Mouse (Mus musculus) left cerebral cortex, adult 9 months (tissue): ENCODE measurements at regions not wholly inside any gene's neighbourhood (a gene's known extent, or its start where the extent isn't known, plus 50 kb on each side); places are given as distances from the start of the nearest gene placed in this dataset.

Source experiments
- DNase-seq, 2 experiments: peaks; one replicate each; pipeline ENCODE4 v3.0.0; 2022; ENCODE audit warnings: low spot score in 2 of 2

- DNase-seq = no peak
Observed at GRCm38 (mm10) chr12:71622761-71623160, 208.1 kb upstream of the Daam1 start.

- DNase-seq = no peak
Observed at GRCm38 (mm10) chr12:71623271-71623670, 207.6 kb upstream of the Daam1 start.

GRCm38 (mm10) chr12:71624076-71624475, 206.8 kb upstream of the Daam1 start:
- peak in 1 of 2 experiments; percentile 16 for DNase-seq

GRCm38 (mm10) chr12:71624676-71625075, 206.2 kb upstream of the Daam1 start:
- no peak for DNase-seq

- no peak for DNase-seq
Observed at GRCm38 (mm10) chr12:71625115-71625514, 205.8 kb upstream of the Daam1 start.

- no peak for DNase-seq
Observed at GRCm38 (mm10) chr12:71626801-71627200, 204.1 kb upstream of the Daam1 start.

GRCm38 (mm10) chr12:71627421-71628339, 203.2 kb upstream of the Daam1 start:
- DNase-seq = no peak

- DNase-seq = no peak
Observed at GRCm38 (mm10) chr12:71628340-71628738, 202.5 kb upstream of the Daam1 start.

GRCm38 (mm10) chr12:71628796-71629195, 202.1 kb upstream of the Daam1 start:
- no peak for DNase-seq

- no peak for DNase-seq
Observed at GRCm38 (mm10) chr12:71630386-71630785, 200.5 kb upstream of the Daam1 start.

- no peak for DNase-seq
Observed at GRCm38 (mm10) chr12:71636300-71636699, 194.6 kb upstream of the Daam1 start.

- no peak for DNase-seq
Observed at GRCm38 (mm10) chr12:71637248-71637647, 193.6 kb upstream of the Daam1 start.

GRCm38 (mm10) chr12:71638246-71638645, 192.6 kb upstream of the Daam1 start:
- no peak for DNase-seq

- DNase-seq = no peak
Observed at GRCm38 (mm10) chr12:71640058-71640501, 190.8 kb upstream of the Daam1 start.

- DNase-seq = no peak
Observed at GRCm38 (mm10) chr12:71641486-71641885, 189.4 kb upstream of the Daam1 start.

- no peak for DNase-seq
Observed at GRCm38 (mm10) chr12:71642797-71643337, 188.0 kb upstream of the Daam1 start.

- no peak for DNase-seq
Observed at GRCm38 (mm10) chr12:71651251-71651650, 179.6 kb upstream of the Daam1 start.

- DNase-seq = peak; percentile 19 to 72
Observed at GRCm38 (mm10) chr12:71693346-71694038, 137.4 kb upstream of the Daam1 start.

- DNase-seq = peak in 1 of 2 experiments; percentile 67
Observed at GRCm38 (mm10) chr12:71701753-71702152, 129.1 kb upstream of the Daam1 start.

GRCm38 (mm10) chr12:71702181-71702580, 128.7 kb upstream of the Daam1 start:
- no peak for DNase-seq

GRCm38 (mm10) chr12:71703146-71703902, 127.6 kb upstream of the Daam1 start:
- no peak for DNase-seq

- no peak for DNase-seq
Observed at GRCm38 (mm10) chr12:71704431-71704830, 126.4 kb upstream of the Daam1 start.
